8 mouse cellular contexts compared by ENCODE assay signal in the genomic region with DNA sequence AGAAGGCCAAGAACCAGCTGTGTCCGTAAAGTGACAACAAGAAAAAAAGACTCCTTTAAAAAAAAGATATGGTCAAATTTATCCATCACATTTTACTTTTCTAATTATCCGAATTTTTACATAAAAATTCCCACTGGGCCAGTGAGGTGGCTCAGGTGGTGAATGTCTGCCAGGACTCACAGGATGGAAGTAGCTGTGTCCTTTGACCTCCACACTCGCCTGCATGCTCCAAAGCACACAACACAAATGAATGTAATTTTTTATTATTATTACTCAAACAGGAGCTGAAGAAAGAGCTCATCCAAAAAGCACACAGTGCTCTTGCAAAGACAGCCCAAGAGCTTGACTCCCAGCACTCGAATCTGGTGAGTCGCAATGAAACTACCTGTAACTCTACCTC. TPM values are rescaled to one million over a fixed set of nuclear protein-coding genes. Genes with fewer than 3 reads are reported as not detected.
A peak's percentile ranks its signal among the peaks of the same experiment; 100 is the strongest.
DNase-seq lines count a peak whose midpoint lies in the region; ATAC-seq and TF ChIP-seq lines count a peak whose summit lies in the region.

No protein-coding gene starts in this region.

- H3K4me2 ChIP-seq in lung, embryonic 14.5 days = peak overlapping the region; percentile 81
- H3K4me2 ChIP-seq in forebrain, embryonic 15.5 days (replicated peaks) = peak overlapping the region; percentile 71
- H3K4me2 ChIP-seq in neural tube, embryonic 14.5 days (ENCODE audit: low read depth, low read length) = peak overlapping the region; percentile 90

- peak overlapping the region; percentile 98 for H3K9ac ChIP-seq in lung, embryonic 14.5 days
- H3K9ac ChIP-seq in forebrain, embryonic 15.5 days (replicated peaks) = peak overlapping the region; percentile 96; the same call in 1 of the 2 replicates
- 0 out of 2 replicates have a peak overlapping the region, but pooled peaks have one; percentile 25 for H3K9ac ChIP-seq in neural tube, embryonic 14.5 days (replicated peaks; ENCODE audit: low read depth, low read length)

- H3K4me3 ChIP-seq in lung, embryonic 14.5 days (ENCODE audit: low read depth, low read length) = peak overlapping the region; percentile 98
- H3K4me3 ChIP-seq in forebrain, embryonic 15.5 days = peak overlapping the region; percentile 73
- peak overlapping the region; percentile 62 for H3K4me3 ChIP-seq in neural tube, embryonic 14.5 days (ENCODE audit: low read depth, low read length)

- no peak for ATAC-seq in lung, embryonic 14.5 days (ENCODE audit: insufficient read depth)
- no peak for ATAC-seq in forebrain, embryonic 15.5 days (replicated peaks)
- no peak for ATAC-seq in neural tube, embryonic 14.5 days (ENCODE audit: low read depth)

- TF ChIP-seq CTCF in lung, embryonic 14.5 days (IDR thresholded peaks at IDR 0.05; ENCODE audit: low read depth) = no peak

- no peaks in the 10 kb centered on the region for H3K9me3 ChIP-seq in lung, embryonic 14.5 days (ENCODE audit: low read depth, low read length)
- H3K9me3 ChIP-seq in forebrain, embryonic 15.5 days = no peaks in the 10 kb centered on the region
- H3K9me3 ChIP-seq in neural tube, embryonic 14.5 days (ENCODE audit: control insufficient read depth, low read length) = no peaks in the 10 kb centered on the region

- peak overlapping the region; percentile 100; the same call in 1 of the 2 replicates for H3K27ac ChIP-seq in lung, embryonic 14.5 days (ENCODE audit: low read depth)
- no peak overlapping the region for H3K27ac ChIP-seq in forebrain, embryonic 15.5 days (replicated peaks)
- H3K27ac ChIP-seq in neural tube, embryonic 14.5 days (ENCODE audit: low read depth, low read length) = no peak overlapping the region

- WGBS in lung, embryonic 14.5 days = 11% methylated on average over 5 of the region's 5 CpGs
- 13% methylated on average over 5 of the region's 5 CpGs for WGBS in forebrain, embryonic 15.5 days
- 15% methylated on average over 5 of the region's 5 CpGs for WGBS in neural tube, embryonic 14.5 days

- peaks cover 5% of the 10 kb centered on the region; the same call in 1 of the 2 replicates for H3K4me1 ChIP-seq in lung, embryonic 14.5 days (ENCODE audit: insufficient read depth)
- H3K4me1 ChIP-seq in forebrain, embryonic 15.5 days = peaks cover 34% of the 10 kb centered on the region
- peaks cover 20% of the 10 kb centered on the region for H3K4me1 ChIP-seq in neural tube, embryonic 14.5 days (ENCODE audit: control insufficient read depth, insufficient read depth, low read length)

- H3K36me3 ChIP-seq in lung, embryonic 14.5 days (ENCODE audit: insufficient read depth) = no peaks in the 10 kb centered on the region
- H3K36me3 ChIP-seq in forebrain, embryonic 15.5 days = no peaks in the 10 kb centered on the region
- H3K36me3 ChIP-seq in neural tube, embryonic 14.5 days (ENCODE audit: control insufficient read depth, insufficient read depth, low read length) = no peaks in the 10 kb centered on the region

- H3K27me3 ChIP-seq in lung, embryonic 14.5 days (ENCODE audit: insufficient read depth, low read length) = no peaks in the 10 kb centered on the region
- no peaks in the 10 kb centered on the region for H3K27me3 ChIP-seq in forebrain, embryonic 15.5 days
- peaks cover 3% of the 10 kb centered on the region; the same call in 1 of the 2 replicates for H3K27me3 ChIP-seq in neural tube, embryonic 14.5 days (ENCODE audit: control insufficient read depth, insufficient read depth, low read length)

- no peak for DNase-seq in lung, embryonic 14.5 days
- DNase-seq in lung, postnatal 4 days = no peak
- peak; percentile 32 to 53 for DNase-seq in kidney, postnatal 36 days
- DNase-seq in spleen, postnatal 10 days (ENCODE audit: low spot score in 2 of 2) = no peak
- no peak for DNase-seq in urinary bladder, postnatal 10 days (ENCODE audit: low spot score)
- no peak for DNase-seq in cerebellum, adult 11 months

RNA-seq across cellular contexts. Expression of a gene that starts 2.0 kb away (rescaled TPM):
- 92.3 and 93.1 TPM in 2 replicates for polyA plus RNA-seq in lung, embryonic 14.5 days (2014; fragmentation: Nextera tagmentation; extraction: Ambion mirVana)
- 84.5 and 87.9 TPM in 2 replicates for polyA plus RNA-seq in forebrain, embryonic 15.5 days (2015; fragmentation: Nextera tagmentation; extraction: Ambion mirVana)
- 66.5 and 69.3 TPM in 2 replicates for polyA plus RNA-seq in neural tube, embryonic 14.5 days (2014; fragmentation: Nextera tagmentation; extraction: Ambion mirVana)

Comparison
In these comparisons a context has a peak if more than half of its experiments do, and no peak if none do; other contexts are left out.
1. DNase-seq: peak in kidney, postnatal 36 days (2 of 2); none in lung, embryonic 14.5 days (single experiment), lung, postnatal 4 days (0 of 2), spleen, postnatal 10 days (0 of 2), urinary bladder, postnatal 10 days (single experiment) and cerebellum, adult 11 months (single experiment).
2. H3K9ac ChIP-seq: peak in every context shown above with its lines; median percentile 98 in lung, embryonic 14.5 days; 96 in forebrain, embryonic 15.5 days; 25 in neural tube, embryonic 14.5 days.
3. Peak in every context shown above with its lines, with median percentiles within 50 percentile points of each other: H3K4me2 ChIP-seq and H3K4me3 ChIP-seq.